ENCODE assay signal across 8 mouse cellular contexts in genomic region chr14:61555931-61556288, GRCm38 (mm10). TPM values are rescaled to one million over a fixed set of nuclear protein-coding genes. Genes with fewer than 3 reads are reported as not detected.
A peak's percentile ranks its signal among the peaks of the same experiment; 100 is the strongest.
DNase-seq lines count a peak whose midpoint lies in the region; ATAC-seq and TF ChIP-seq lines count a peak whose summit lies in the region.

No protein-coding gene starts in this region.

- H3K36me3 ChIP-seq in erythroblast, embryonic 14.5 days (ENCODE audit: control insufficient read depth) = peaks cover 2% of the 10 kb centered on the region
- no peaks in the 10 kb centered on the region for H3K36me3 ChIP-seq in spleen, adult 2 months (ENCODE audit: control insufficient read depth, insufficient read depth, low read length)
- H3K36me3 ChIP-seq in limb, embryonic 12.5 days = no peaks in the 10 kb centered on the region
- no peaks in the 10 kb centered on the region; the same call in 1 of the 2 replicates for H3K36me3 ChIP-seq in stomach, embryonic 15.5 days

- H3K9me3 ChIP-seq in erythroblast, embryonic 14.5 days (ENCODE audit: control insufficient read depth, low read length) = no peaks in the 10 kb centered on the region
- no peaks in the 10 kb centered on the region for H3K9me3 ChIP-seq in limb, embryonic 12.5 days
- H3K9me3 ChIP-seq in stomach, embryonic 15.5 days = no peaks in the 10 kb centered on the region

- no peak for TF ChIP-seq CTCF in spleen, adult 2 months (IDR thresholded peaks at IDR 0.05; ENCODE audit: extremely low read depth, insufficient read depth, insufficient read length, insufficient replicate concordance)

- H3K4me2 ChIP-seq in limb, embryonic 12.5 days = peak overlapping the region; percentile 88
- peak overlapping the region; percentile 94 for H3K4me2 ChIP-seq in stomach, embryonic 15.5 days

- WGBS in spleen, adult 2 months = 8% methylated on average over 6 of the region's 6 CpGs
- 9% methylated on average over 6 of the region's 6 CpGs for WGBS in limb, embryonic 12.5 days
- 9% methylated on average over 6 of the region's 6 CpGs for WGBS in stomach, embryonic 15.5 days

- peaks cover 27% of the 10 kb centered on the region for H3K4me1 ChIP-seq in erythroblast, embryonic 14.5 days (ENCODE audit: control insufficient read depth)
- peaks cover 3% of the 10 kb centered on the region; the same call in 1 of the 2 replicates for H3K4me1 ChIP-seq in spleen, adult 2 months (ENCODE audit: control insufficient read depth, insufficient read depth, insufficient read length)
- H3K4me1 ChIP-seq in limb, embryonic 12.5 days (replicated peaks) = 0 out of 2 replicates have a peak, but pooled peaks cover 3% of the 10 kb centered on the region
- H3K4me1 ChIP-seq in stomach, embryonic 15.5 days = peaks cover 4% of the 10 kb centered on the region; the same call in 1 of the 2 replicates

- peaks cover 13% of the 10 kb centered on the region for H3K27me3 ChIP-seq in erythroblast, embryonic 14.5 days (ENCODE audit: control insufficient read depth)
- no peaks in the 10 kb centered on the region for H3K27me3 ChIP-seq in spleen, adult 2 months (ENCODE audit: control insufficient read depth, insufficient read depth, low read length)
- H3K27me3 ChIP-seq in limb, embryonic 12.5 days = peaks cover 5% of the 10 kb centered on the region; the same call in 1 of the 2 replicates
- H3K27me3 ChIP-seq in stomach, embryonic 15.5 days (replicated peaks) = no peaks in the 10 kb centered on the region

- no peak for DNase-seq in spleen, adult 2 months (ENCODE audit: low read depth in 1 of 2, low spot score in 2 of 2)
- no peak for DNase-seq in spleen, postnatal 10 days (ENCODE audit: low spot score in 2 of 2)
- no peak for DNase-seq in right cerebral cortex, postnatal 36 days (ENCODE audit: low spot score in 2 of 2)

- ATAC-seq in erythroblast, adult 5-6 weeks (replicated peaks; ENCODE audit: low FRiP score, poor library complexity, severe bottlenecking) = no peak
- no peak for ATAC-seq in limb, embryonic 12.5 days (ENCODE audit: insufficient number of reproducible peaks, insufficient read depth, low FRiP score, low TSS enrichment, low read depth)
- no peak for ATAC-seq in stomach, embryonic 15.5 days (ENCODE audit: insufficient read depth, low FRiP score, low read depth)
- no peak; the same call in 1 of the 2 replicates for ATAC-seq in monocyte, adult 5-6 weeks (replicated peaks; ENCODE audit: insufficient number of reproducible peaks, low FRiP score, low TSS enrichment, poor library complexity, severe bottlenecking)

- H3K9ac ChIP-seq in limb, embryonic 12.5 days (replicated peaks) = peak overlapping the region; percentile 78
- H3K9ac ChIP-seq in stomach, embryonic 15.5 days = peak overlapping the region; percentile 63

- H3K27ac ChIP-seq in spleen, adult 2 months (ENCODE audit: insufficient read depth, low read length) = no peak overlapping the region
- H3K27ac ChIP-seq in limb, embryonic 12.5 days = peak overlapping the region; percentile 85
- peak overlapping the region; percentile 90 for H3K27ac ChIP-seq in stomach, embryonic 15.5 days

- peak overlapping the region; percentile 94 for H3K4me3 ChIP-seq in erythroblast, embryonic 14.5 days (replicated peaks)
- H3K4me3 ChIP-seq in spleen, adult 2 months (ENCODE audit: extremely low read depth, insufficient read depth, insufficient read length) = peak overlapping the region; percentile 85
- peak overlapping the region; percentile 69 for H3K4me3 ChIP-seq in limb, embryonic 12.5 days (replicated peaks)
- peak overlapping the region; percentile 69 for H3K4me3 ChIP-seq in stomach, embryonic 15.5 days (replicated peaks)

- TF ChIP-seq POLR2A in spleen, adult 2 months (IDR thresholded peaks at IDR 0.05; ENCODE audit: low read depth, low read length) = no peak

RNA-seq across cellular contexts. Expression of gene Spryd7, which starts 0.8 kb away (rescaled TPM):
- polyA plus RNA-seq in erythroblast, embryonic 14.5 days (2012) = 0.11 and 0.37 TPM in 2 replicates
- total RNA-seq in erythroblast, adult 5-6 weeks (2015; ENCODE audit: low replicate concordance) = 3.5 TPM in 1 of 2 replicates, not detected in the other
- total RNA-seq in erythroblast, adult 5-6 weeks (2017; ENCODE audit: low replicate concordance) = 0.26 and 0.56 TPM in 2 replicates
- polyA plus RNA-seq in spleen, adult 2 months (2012; rRNA removed) = 3.2 and 3.9 TPM in 2 replicates
- polyA plus RNA-seq in limb, embryonic 12.5 days (2016; fragmentation: Nextera tagmentation; extraction: Ambion mirVana) = 14.1 and 15.5 TPM in 2 replicates
- polyA plus RNA-seq in stomach, embryonic 15.5 days (2015; fragmentation: Nextera tagmentation; extraction: Ambion mirVana) = 21.3 and 24.3 TPM in 2 replicates
- total RNA-seq in monocyte, adult 5-6 weeks (2017) = 2.5 to 10.7 TPM (median 7.2 TPM) in 3 replicates

RNA-seq across cellular contexts. Expression of gene Trim13, which starts 42.1 kb away (rescaled TPM):
- not detected in 2 replicates for polyA plus RNA-seq in erythroblast, embryonic 14.5 days (2012)
- total RNA-seq in erythroblast, adult 5-6 weeks (2015; ENCODE audit: low replicate concordance) = 1.3 and 6.1 TPM in 2 replicates
- total RNA-seq in erythroblast, adult 5-6 weeks (2017; ENCODE audit: low replicate concordance) = 1.7 and 7.1 TPM in 2 replicates
- 0.60 and 0.79 TPM in 2 replicates for polyA plus RNA-seq in spleen, adult 2 months (2012; rRNA removed)
- polyA plus RNA-seq in limb, embryonic 12.5 days (2016; fragmentation: Nextera tagmentation; extraction: Ambion mirVana) = 26.3 and 28.7 TPM in 2 replicates
- polyA plus RNA-seq in stomach, embryonic 15.5 days (2015; fragmentation: Nextera tagmentation; extraction: Ambion mirVana) = 16.4 and 18.7 TPM in 2 replicates
- 1.9 to 11.8 TPM (median 8.2 TPM) in 3 replicates for total RNA-seq in monocyte, adult 5-6 weeks (2017)

RNA-seq across cellular contexts. Expression of gene Kcnrg, which starts 51.3 kb away (rescaled TPM):
- polyA plus RNA-seq in erythroblast, embryonic 14.5 days (2012) = not detected in 2 replicates
- total RNA-seq in erythroblast, adult 5-6 weeks (2015; ENCODE audit: low replicate concordance) = not detected in 2 replicates
- 0.68 and 0.98 TPM in 2 replicates for total RNA-seq in erythroblast, adult 5-6 weeks (2017; ENCODE audit: low replicate concordance)
- polyA plus RNA-seq in spleen, adult 2 months (2012; rRNA removed) = not detected in 2 replicates
- 0.83 and 1.3 TPM in 2 replicates for polyA plus RNA-seq in limb, embryonic 12.5 days (2016; fragmentation: Nextera tagmentation; extraction: Ambion mirVana)
- 0.84 and 0.87 TPM in 2 replicates for polyA plus RNA-seq in stomach, embryonic 15.5 days (2015; fragmentation: Nextera tagmentation; extraction: Ambion mirVana)
- 0.19 TPM in 1 of 3 replicates, not detected in the others for total RNA-seq in monocyte, adult 5-6 weeks (2017)
